Mouse (Mus musculus) cerebellum, postnatal 36 days (tissue): ENCODE measurements at regions not wholly inside any gene's neighbourhood (a gene's known extent, or its start where the extent isn't known, plus 50 kb on each side); places are given as distances from the start of the nearest gene placed in this dataset.
"Not testable (repeated sequence)": the region's sequence is repeated elsewhere in the genome, so short reads cannot be mapped to it uniquely, and the experiment has no call there.

Experiments used
- DNase-seq, 2 experiments: peaks; one replicate each; pipeline ENCODE4 v3.0.0; 2021 to 2022; ENCODE audit warnings: mixed read lengths in 2 of 2

- DNase-seq: no peak
These were observed 94.4 kb downstream of the Cd24a start for GRCm38 (mm10) chr10:43672490-43672889.

- no peak for DNase-seq
These were observed 96.7 kb downstream of the Cd24a start for GRCm38 (mm10) chr10:43674749-43675148.

- not testable (repeated sequence) for DNase-seq
These were observed 97.4 kb downstream of the Cd24a start for GRCm38 (mm10) chr10:43675495-43675894.

- DNase-seq: no peak
These were observed 98.2 kb downstream of the Cd24a start for GRCm38 (mm10) chr10:43676289-43676688.

GRCm38 (mm10) chr10:43684247-43685033 is 106.4 kb downstream of the Cd24a start:
- DNase-seq: no peak

GRCm38 (mm10) chr10:43689161-43689913 is 111.3 kb downstream of the Cd24a start:
- DNase-seq: no peak

GRCm38 (mm10) chr10:43689914-43690316 is 111.8 kb downstream of the Cd24a start:
- DNase-seq: no peak

- no peak for DNase-seq
These were observed 115.9 kb downstream of the Cd24a start for GRCm38 (mm10) chr10:43693974-43694373.

- DNase-seq: no peak
These were observed 116.4 kb downstream of the Cd24a start for GRCm38 (mm10) chr10:43694508-43694907.

GRCm38 (mm10) chr10:43695470-43695869 is 117.4 kb downstream of the Cd24a start:
- no peak for DNase-seq

GRCm38 (mm10) chr10:43697917-43698316 is 119.8 kb downstream of the Cd24a start:
- DNase-seq: no peak

GRCm38 (mm10) chr10:43700371-43701289 is 122.5 kb downstream of the Cd24a start:
- DNase-seq: no peak

GRCm38 (mm10) chr10:43702895-43703294 is 124.8 kb downstream of the Cd24a start:
- no peak for DNase-seq

- DNase-seq: no peak
These were observed 128.2 kb downstream of the Cd24a start for GRCm38 (mm10) chr10:43706001-43706988.

GRCm38 (mm10) chr10:43707011-43707410 is 128.9 kb downstream of the Cd24a start:
- DNase-seq: no peak

GRCm38 (mm10) chr10:43707821-43708373 is 129.8 kb downstream of the Cd24a start:
- no peak for DNase-seq

- DNase-seq: no peak
These were observed 131.4 kb downstream of the Cd24a start for GRCm38 (mm10) chr10:43709278-43710033.

- no peak for DNase-seq
These were observed 132.3 kb downstream of the Cd24a start for GRCm38 (mm10) chr10:43710186-43710885.

- DNase-seq: no peak
These were observed 132.8 kb downstream of the Cd24a start for GRCm38 (mm10) chr10:43710886-43711256.

GRCm38 (mm10) chr10:43712657-43713056 is 134.6 kb downstream of the Cd24a start:
- no peak for DNase-seq
